Mouse (Mus musculus): Measurements from ENCODE around the gene Olfr1056.
"Not testable (repeated sequence)": the region's sequence is repeated elsewhere in the genome, so short reads cannot be mapped to it uniquely, and the experiment has no call there.

Olfr1056 gene

DNA sequence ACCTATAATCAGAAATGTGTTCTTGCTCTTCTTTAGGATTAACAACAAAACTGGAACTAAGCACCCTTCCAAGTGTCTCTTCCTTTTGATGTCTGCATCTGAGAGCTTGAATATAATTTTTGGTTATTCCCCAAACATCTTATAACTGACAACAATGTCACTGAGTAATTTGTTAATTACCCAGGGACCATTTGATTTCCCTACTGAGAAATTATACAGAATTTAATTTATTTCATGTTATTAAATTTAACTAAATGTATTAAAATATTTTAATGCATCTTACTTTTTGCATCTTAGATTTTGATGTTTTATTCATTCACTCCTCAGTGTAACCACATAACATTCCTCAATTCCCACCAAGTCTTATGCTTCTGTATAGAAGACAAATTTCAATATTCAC is at the start of gene Olfr1056:
Olfr1056 (minus strand) TSS at position 101 of the 400 bp plus-strand sequence.
- no peak for DNase-seq

DNA sequence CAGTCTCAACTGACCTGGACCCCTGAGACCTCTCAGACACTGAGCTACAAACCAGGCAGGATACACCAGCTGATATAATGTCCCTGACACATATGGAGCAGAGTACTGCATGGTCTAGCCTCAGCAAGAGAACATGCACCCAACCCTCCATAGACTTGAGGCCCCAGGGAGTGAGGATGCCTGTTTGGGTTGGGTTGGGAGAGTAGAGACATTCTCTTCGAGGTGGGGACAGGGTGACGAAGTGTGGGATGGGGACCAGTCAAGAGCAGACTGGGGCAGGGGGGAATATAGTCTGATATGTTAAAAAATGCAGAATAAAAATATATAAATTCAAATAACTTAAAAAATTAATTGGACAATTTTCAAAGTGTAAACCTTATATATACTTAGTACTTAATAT is 32.8 kb upstream of the Olfr1056 start:
- DNase-seq: no peak

DNA sequence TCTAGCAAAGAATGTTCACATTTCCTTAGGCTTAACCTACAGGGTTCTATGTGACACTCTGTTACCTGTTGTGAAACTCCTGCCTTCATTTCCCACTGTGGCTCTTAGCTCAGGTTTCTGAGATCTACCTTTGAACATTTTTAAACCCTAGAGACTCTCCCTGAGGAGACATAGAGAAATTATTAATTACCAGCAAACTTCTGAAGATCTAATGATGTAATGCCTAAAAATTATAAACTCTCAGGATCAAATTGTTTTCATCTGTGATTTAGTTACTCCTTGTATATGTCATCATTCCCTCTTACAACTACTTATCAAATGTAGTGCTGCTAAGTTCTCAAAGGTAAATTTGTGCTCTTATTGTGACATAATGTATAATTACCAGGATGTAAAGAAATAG is 26.2 kb upstream of the Olfr1056 start, which contains the start of gene Olfr1058:
Olfr1058 (minus strand) TSS at position 101 of the 400 bp plus-strand sequence.
- not testable (repeated sequence) for DNase-seq

DNA sequence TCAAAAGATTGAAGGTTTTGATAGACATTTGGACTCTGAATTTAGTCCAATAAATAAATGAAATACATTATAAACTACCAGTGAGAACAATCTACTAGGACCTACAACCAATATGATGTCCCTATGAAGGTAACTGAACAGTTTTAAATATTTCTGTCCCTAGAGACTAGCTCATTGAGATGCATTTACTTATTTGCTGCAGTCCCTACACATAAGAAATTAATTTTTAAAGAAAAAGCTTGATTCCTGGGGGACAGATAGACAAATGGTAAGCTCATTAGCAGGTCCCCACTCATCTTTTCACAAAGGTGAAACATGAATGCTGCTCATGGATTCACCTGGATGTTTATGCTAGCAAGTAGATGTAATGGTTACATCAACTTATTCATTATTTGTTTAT is 16.0 kb upstream of the Olfr1056 start, which contains the start of gene Olfr1057:
Olfr1057 (minus strand) TSS at position 101 of the 400 bp plus-strand sequence.
- no peak for DNase-seq

DNA sequence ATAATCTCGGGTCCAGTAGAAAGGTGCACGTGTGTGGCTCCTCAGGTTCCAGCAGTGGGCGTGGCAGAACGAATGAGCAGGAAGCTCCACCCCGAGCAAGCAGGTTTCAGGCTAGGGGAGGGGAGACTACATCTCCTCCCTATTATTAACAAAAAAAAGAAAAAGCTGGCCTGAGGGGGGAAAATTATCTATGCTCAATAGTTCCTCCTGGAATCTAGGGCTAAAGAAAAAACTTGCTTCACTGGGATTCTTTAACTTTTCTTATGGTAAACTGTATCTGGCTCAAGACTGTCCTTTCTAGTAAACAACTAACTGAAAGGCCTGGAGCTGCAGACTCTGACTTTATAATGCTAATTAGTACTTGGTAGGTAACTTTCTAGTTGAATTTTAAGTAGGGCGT is 4.1 kb upstream of the Olfr1056 start:
- DNase-seq: not testable (repeated sequence)

DNA sequence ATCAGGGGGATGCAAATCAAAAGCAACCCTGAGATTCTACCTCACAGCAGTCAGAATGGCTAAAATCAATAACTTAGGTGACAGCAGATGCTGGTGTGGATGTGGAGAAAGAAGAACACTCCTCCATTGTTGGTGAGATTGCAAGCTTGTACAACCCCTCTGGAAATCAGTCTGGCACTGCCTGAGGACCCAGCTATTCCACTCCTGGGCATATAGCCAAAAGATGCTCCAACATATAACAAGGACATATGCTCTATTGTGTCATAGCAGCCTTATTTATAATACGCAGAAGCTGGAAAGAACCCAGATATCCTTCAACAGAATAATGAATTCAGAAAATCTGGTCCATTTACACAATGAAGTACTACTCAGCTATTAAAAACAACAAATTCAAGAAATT is 10.5 kb downstream of the Olfr1056 start:
- DNase-seq: not testable (repeated sequence)

DNA sequence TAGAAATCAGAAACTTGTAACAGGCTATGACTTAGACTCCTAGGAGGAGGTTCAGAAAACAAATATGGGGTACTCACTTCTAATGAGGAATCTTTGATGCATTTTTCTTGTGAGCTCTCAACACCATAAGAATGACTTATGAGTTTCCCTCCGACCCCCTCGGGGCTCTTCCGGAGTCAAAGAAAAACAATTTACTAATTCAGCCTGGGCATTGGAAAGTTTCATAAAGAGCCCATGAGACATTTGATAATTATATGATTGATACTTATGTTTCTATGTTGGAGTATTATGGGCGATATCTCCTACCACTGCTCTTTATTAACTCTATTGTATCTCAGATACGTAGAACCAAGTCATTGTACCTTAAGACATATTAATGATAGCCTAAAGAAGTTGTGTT is 12.1 kb downstream of the Olfr1056 start, which contains the start of gene Olfr1055:
Olfr1055 (minus strand) TSS at position 101 of the 400 bp plus-strand sequence.
- no peak for DNase-seq

DNA sequence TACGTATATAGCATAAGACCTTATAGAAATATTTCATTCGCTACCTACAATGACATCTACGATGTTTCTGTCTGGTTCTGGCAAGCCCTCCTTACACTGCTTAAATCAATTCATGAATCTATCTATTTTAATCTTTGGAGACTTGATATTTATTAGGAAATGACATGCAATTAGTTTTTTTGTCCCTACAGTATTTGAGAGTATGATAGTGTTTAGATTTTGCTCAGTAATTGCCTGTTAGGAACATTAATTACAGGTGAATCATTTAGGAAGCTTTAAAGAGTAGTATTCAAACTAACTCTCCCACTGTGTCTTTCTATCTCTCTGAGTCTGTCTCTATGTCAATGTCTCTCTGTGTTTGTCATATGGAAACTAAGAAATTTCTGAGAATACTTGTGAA is 26.9 kb downstream of the Olfr1056 start, which contains the start of gene Olfr1054:
Olfr1054 (minus strand) TSS at position 101 of the 400 bp plus-strand sequence.
- DNase-seq: no peak

DNA sequence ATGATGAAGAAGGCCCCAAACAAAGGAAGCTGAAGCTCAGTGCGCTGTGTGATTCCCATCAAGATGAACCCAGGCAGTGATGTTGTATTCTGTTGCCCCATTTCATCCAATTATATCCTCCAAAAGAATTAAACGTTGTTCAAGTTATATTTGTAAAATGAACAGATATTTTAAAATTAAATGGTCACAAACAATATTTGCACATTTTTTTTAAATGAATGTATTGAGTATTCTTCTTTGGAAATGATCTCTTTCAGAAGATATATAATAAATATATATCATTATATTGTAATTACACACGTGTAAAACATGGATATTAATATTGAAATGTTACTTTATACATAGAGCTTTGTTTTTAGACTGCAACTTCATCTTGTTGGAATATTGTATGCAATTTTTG is 47.1 kb downstream of the Olfr1056 start, which contains the start of gene Olfr1053:
Olfr1053 (minus strand) TSS at position 101 of the 400 bp plus-strand sequence.
- no peak for DNase-seq

All from lung, postnatal 4 days (tissue).